Mouse (Mus musculus) liver, embryonic 14.5 days (tissue): Measurements from ENCODE around the gene Myrfl.

Experiments
- CTCF ChIP-seq: IDR thresholded peaks from 2 replicates; pipeline ENCODE4 v1.5.1; 2016; ENCODE audit warnings: antibody characterized with exemption, low read depth, control low read depth
- EP300 ChIP-seq: IDR thresholded peaks from 2 replicates; pipeline ENCODE4 v1.6.1; 2016; ENCODE audit warnings: antibody characterized with exemption, low read depth

DNA sequence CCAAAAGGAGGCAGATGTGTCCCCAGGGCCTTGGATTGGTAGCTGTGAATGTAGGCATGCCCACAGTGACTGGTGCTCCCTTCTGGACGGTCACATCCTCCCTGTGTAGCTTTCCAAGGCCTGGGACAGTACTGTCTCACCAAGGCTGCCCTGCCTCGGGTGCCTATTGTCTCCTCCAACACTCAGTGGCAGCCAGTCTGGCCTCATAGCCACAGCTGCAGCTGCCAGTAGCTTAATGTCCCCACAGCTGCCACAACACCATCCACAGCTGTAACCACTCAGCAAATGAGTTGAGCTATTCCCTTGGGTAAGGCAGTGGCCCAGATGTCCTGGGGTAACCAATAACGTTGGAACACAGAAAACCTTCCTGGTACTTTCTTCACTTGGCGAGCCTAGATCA, 68.6 kb downstream of the Myrfl start:
- TF ChIP-seq EP300 (no peak), CTCF (no peak)
